Mouse (Mus musculus) CH12.LX (cell line): Measurements from ENCODE around the gene U90926.

Experiments
- EP300 ChIP-seq: IDR thresholded peaks from 2 replicates; pipeline ENCODE4 v1.6.1; 2011; ENCODE audit warnings: low read length, improper control_type of control experiment
- NRF1 ChIP-seq: IDR thresholded peaks from 2 replicates; pipeline ENCODE4 v1.6.1; 2014; ENCODE audit warnings: low read depth, mild to moderate bottlenecking, inconsistent platforms, low read length, improper control_type of control experiment, moderate library complexity
- POLR2A ChIP-seq: IDR thresholded peaks from 2 replicates; pipeline ENCODE4 v1.6.1; 2011; ENCODE audit warnings: low read depth, mild to moderate bottlenecking, improper control_type of control experiment, low read length
- USF1 ChIP-seq: IDR thresholded peaks from 2 replicates; pipeline ENCODE4 v1.6.1; 2014; ENCODE audit warnings: low read depth, mild to moderate bottlenecking, inconsistent platforms, low read length, improper control_type of control experiment
- ZNF384 ChIP-seq: IDR thresholded peaks from 2 replicates; pipeline ENCODE4 v1.6.1; 2012; ENCODE audit warnings: low read depth, low read length, improper control_type of control experiment, inconsistent platforms

GRCm38 (mm10) chr5:92262646-92263045 lies 47.4 kb upstream of the U90926 start:
- no peak for TF ChIP-seq USF1
- TF ChIP-seq POLR2A = no peak
- TF ChIP-seq ZNF384 = no peak
- TF ChIP-seq NRF1 = no peak
- no peak for TF ChIP-seq EP300
